Mouse (Mus musculus) right cerebral cortex, postnatal 10 days (tissue): ENCODE measurements at regions not wholly inside any gene's neighbourhood (a gene's known extent, or its start where the extent isn't known, plus 50 kb on each side); places are given as distances from the start of the nearest gene placed in this dataset.

Experiments
- DNase-seq, 2 experiments: peaks; one replicate each; pipeline ENCODE4 v3.0.0; 2021; ENCODE audit warnings: low spot score in 2 of 2

GRCm38 (mm10) chr12:97921349-97922264 is 337.7 kb downstream of the Galc start:
- no peak for DNase-seq

GRCm38 (mm10) chr12:97918416-97918815 is 340.8 kb downstream of the Galc start:
- DNase-seq, result no peak

- no peak for DNase-seq
Observed at GRCm38 (mm10) chr12:97915026-97915425, 344.2 kb downstream of the Galc start.

- no peak for DNase-seq
Observed at GRCm38 (mm10) chr12:97912730-97913129, 346.5 kb downstream of the Galc start.

DNA sequence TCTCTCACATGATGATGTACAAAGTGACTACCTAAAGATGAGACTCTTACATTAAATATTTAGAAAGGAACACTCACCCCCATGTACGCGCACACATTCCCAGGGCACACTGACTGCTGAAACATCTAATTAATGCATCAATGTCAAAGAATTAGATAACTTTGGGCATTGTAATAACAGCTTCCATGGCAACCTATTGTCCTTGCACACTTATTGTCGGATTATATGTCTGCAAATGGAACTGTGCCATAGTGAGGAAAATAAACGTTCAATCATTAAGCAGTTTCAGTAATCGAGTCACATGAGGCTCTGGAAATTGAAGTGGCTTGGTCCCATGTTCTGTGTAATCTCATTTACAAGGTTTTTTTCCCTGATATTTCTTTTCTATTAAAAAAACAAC is 360.0 kb downstream of the Galc start:
- DNase-seq, result no peak

DNA sequence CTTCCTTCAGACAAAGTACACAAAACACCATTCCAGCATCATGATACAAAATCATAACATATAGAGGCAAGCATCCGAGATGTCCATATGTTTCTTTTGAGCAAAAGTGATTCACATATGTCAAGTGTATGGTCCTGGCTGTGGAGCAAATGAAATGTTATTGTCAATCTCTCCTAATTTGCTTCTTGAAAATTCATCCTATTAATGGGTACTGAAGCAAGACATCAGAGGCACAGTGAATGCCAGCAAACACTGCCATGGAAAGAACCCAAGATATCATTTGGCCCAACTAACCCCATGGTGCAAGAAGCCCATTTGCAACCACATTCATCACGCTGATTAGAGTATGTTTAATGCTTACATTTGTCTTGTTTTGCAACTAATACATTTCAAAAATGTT is 361.1 kb downstream of the Galc start:
- DNase-seq, result no peak

GRCm38 (mm10) chr12:97895981-97896380 is 363.3 kb downstream of the Galc start:
- no peak for DNase-seq

DNA sequence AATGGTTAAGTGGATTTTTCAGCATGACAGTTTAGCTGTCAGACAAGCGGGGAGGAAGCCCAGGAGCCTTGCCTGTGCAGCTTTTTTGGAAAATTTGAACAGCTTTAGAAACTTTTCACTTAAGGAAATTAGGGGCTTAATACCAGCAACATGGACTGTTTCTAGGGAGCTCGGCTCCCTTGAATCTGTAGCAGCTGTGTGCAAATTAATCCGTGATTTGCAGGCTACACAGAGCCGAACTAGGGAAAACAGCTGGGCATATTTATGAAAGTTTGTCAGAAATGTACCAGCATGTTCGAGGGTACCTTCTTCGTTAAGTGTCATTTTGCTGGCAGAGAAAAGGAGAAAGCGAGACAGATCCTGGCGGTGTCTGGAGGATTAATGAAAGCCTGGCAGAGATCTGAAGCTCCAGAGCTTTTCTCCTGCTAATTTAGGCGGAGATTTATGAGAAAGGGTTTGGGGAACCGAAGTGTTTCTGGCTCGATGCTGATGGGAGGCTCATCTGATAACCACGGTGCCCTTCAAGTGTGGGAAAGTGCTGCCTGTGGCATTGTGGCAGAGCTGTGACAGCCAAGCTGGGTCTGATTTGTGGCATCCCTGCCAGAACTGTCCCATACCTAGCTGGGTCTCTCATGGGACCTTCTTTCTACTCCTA is 370.3 kb downstream of the Galc start:
- DNase-seq, result peak; percentile 31 to 47

- DNase-seq, result no peak
Observed at GRCm38 (mm10) chr12:97888291-97888800, 370.9 kb downstream of the Galc start.

GRCm38 (mm10) chr12:97882439-97882838 is 376.8 kb downstream of the Galc start:
- no peak for DNase-seq

DNA sequence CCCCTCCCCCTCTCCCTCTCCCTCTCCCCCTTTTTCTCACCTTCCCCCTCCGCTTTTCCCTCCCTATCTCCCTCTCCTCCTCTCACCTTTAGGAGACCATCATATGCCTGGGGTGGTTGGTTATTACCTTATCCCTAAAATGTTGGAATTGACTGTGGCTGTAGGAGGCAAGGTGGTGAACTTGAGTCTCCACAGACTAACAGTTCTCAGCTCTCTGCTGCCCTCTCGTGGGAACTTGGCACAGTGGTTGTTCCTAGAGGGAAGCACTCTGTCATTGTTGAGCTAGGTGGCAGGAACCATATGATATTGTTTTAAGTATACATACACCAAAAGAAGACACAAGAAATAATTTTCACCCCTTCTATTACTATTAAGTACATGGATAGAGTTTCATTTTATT is 386.9 kb downstream of the Galc start:
- DNase-seq, result peak; percentile 80 to 90

DNA sequence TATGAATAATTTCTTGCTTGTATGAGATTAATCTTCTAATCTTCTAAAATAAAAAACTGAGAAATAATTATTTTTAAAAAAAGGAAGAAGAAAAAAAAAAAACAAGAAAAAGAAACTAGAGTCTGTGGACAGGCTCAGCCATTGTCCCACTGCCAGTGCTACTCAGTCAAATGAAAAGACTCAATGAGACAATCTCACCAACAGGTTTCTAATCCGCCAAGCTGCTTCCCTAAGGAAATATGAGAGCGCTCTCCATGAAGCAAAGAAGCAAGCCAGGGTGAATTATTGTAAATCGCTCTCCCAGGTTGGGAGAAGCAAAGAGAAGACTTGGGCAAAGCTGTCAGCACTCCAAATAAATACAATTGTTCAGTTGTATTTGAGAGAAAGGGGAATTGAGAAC is 396.3 kb downstream of the Galc start:
- DNase-seq, result no peak

- DNase-seq, result peak; percentile 67 to 83
Observed at GRCm38 (mm10) chr12:97836202-97836908, 422.9 kb downstream of the Galc start.

- no peak for DNase-seq
Observed at GRCm38 (mm10) chr12:97793364-97794120, 465.7 kb downstream of the Galc start.

GRCm38 (mm10) chr12:97783476-97783875 is 475.8 kb downstream of the Galc start:
- DNase-seq, result no peak

DNA sequence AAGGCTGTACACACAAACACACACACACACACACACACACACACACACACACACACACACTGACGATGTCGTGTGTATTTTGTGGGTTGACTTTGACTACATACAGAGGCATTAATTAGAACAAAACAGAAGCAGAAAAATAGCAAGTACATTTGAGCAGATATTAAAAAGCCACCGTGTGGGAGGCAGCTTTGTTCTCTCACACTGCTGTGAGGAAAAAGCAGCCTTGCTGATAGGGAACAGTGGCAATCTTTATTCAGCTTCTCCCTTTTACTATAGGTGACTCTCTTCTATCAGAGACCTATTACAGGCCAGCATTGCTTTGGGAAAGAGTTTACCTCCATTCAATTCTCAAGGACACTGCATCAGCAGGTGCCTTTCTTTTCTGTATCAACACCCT is 500.1 kb downstream of the Galc start:
- peak; percentile 24 to 29 for DNase-seq

DNA sequence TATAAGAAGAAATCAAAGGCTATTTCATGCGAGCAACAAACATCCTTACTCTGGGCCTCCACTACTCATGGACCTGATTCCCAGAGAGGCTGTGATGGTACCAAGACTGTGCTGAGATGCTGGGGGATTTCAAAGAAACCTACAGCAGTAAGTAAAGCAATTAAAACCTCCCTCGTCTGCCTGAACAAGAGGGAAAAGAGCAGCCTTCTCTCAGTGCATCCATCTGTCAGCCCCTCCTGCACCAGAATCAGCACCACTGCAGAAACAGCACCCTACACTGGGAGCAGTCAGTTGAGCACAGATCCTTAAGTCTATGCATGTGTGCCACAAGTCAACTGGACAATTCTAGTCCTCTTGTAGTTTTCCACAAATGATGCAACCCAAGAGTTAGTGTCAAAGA is 500.6 kb downstream of the Galc start:
- peak in 1 of 2 experiments; percentile 51 for DNase-seq

- DNase-seq, result no peak
Observed at GRCm38 (mm10) chr12:97750166-97750565, 509.1 kb downstream of the Galc start.

- DNase-seq, result peak in 1 of 2 experiments; percentile 30
Observed at GRCm38 (mm10) chr12:97740927-97741326, 518.3 kb downstream of the Galc start.

- DNase-seq, result no peak
Observed at GRCm38 (mm10) chr12:97732078-97732580, 527.1 kb downstream of the Galc start.

DNA sequence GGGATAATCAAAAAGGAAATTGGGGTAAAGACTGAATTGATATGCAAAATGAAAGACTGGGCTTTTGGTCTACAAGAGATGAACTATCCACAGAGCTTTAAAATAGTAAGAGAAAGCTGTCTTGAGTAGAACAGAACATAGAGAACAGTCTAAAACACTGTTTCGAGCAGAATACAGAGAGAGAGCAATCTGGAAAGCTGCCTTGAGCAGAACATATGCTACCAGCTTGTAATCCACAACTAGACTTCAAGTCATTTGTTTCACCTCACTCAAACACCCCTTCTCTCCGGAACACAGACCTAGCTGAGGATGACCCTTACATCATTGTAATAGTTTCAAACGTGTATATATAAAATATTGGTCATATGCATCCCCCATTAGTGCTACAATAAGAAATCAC is 538.7 kb downstream of the Galc start:
- no peak for DNase-seq
